Mouse (Mus musculus) liver, embryonic 13.5 days (tissue): ENCODE measurements around the gene Akr7a5. TPM values are rescaled to one million over a fixed set of nuclear protein-coding genes. Genes with fewer than 3 reads are reported as not detected.

Experiments used
- ATAC-seq: fragments of 200-750 bp; cut with Nextera tagmentation; 2 replicates; pipeline ENCODE4 v1.8.0; 2017; ENCODE audit warnings: low read depth, mild to moderate bottlenecking, moderate number of reproducible peaks, moderate library complexity
- DNase-seq: peaks from one replicate; pipeline ENCODE4 v3.0.0; 2022
- H3K27ac ChIP-seq: fragments of 300-500 bp; sonication (generic); 2 replicates; pipeline ENCODE4 v1.5.1; 2015; ENCODE audit warnings: moderate library complexity, mild to moderate bottlenecking, inconsistent platforms
- H3K27me3 ChIP-seq: fragments of 300-500 bp; sonication (generic); 2 replicates; pipeline ENCODE4 v1.6.1; 2015; ENCODE audit warnings: mild to moderate bottlenecking, inconsistent platforms
- H3K36me3 ChIP-seq: fragments of 300-500 bp; sonication (generic); 2 replicates; pipeline ENCODE4 v1.6.1; 2015; ENCODE audit warnings: mild to moderate bottlenecking, inconsistent platforms
- H3K4me1 ChIP-seq: fragments of 300-500 bp; sonication (generic); replicated peaks from 2 replicates; pipeline ENCODE4 v1.6.1; 2015; ENCODE audit warnings: inconsistent platforms
- H3K4me2 ChIP-seq: fragments of 300-500 bp; sonication (generic); 2 replicates; pipeline ENCODE4 v1.6.1; 2015; ENCODE audit warnings: inconsistent platforms, mild to moderate bottlenecking, moderate library complexity
- H3K4me3 ChIP-seq: fragments of 300-500 bp; sonication (generic); replicated peaks from 2 replicates; pipeline ENCODE4 v1.5.1; 2015; ENCODE audit warnings: mild to moderate bottlenecking, inconsistent platforms
- H3K9ac ChIP-seq: fragments of 300-500 bp; sonication (generic); 2 replicates; pipeline ENCODE4 v1.6.1; 2015; ENCODE audit warnings: mild to moderate bottlenecking, inconsistent platforms
- H3K9me3 ChIP-seq: fragments of 300-500 bp; sonication (generic); replicated peaks from 2 replicates; pipeline ENCODE4 v1.6.1; 2016; ENCODE audit warnings: inconsistent platforms
- WGBS: fragments of 180-500 bp; shearing (Covaris S2); methylation state at CpG from one replicate; pipeline ENCODE4 v1.1.7; 2015; ENCODE audit not compliant: insufficient replicate concordance; 5-methylcytosine and 5-hydroxymethylcytosine counted together
- microRNA-seq: library from miRNA; unstranded; fragments of <30 nt; microRNA quantifications from one replicate; pipeline ENCODE4, GENCODE M21; 2016
- polyA plus RNA-seq: library from polyadenylated mRNA; unstranded; fragments of >200 nt; fragmentation: Nextera tagmentation; extraction: Ambion mirVana; gene quantifications from 2 replicates; pipeline ENCODE4 v1.2.1, GENCODE M21; 2015

Akr7a5 gene
- polyA plus RNA-seq, 1 experiment from 2014 or later: 40.0 TPM

- H3K4me2 ChIP-seq: no peak overlapping the region
- H3K36me3 ChIP-seq: peaks cover 85% of the 10 kb centered on the region
- H3K4me1 ChIP-seq: peaks cover 61% of the 10 kb centered on the region
- H3K9me3 ChIP-seq: no peaks in the 10 kb centered on the region
- no peak overlapping the region for H3K4me3 ChIP-seq
- no peaks in the 10 kb centered on the region for H3K27me3 ChIP-seq
- no peak overlapping the region for H3K9ac ChIP-seq
- WGBS: 79% methylated on average over 3 of the region's 3 CpGs
- DNase-seq (no peak), ATAC-seq (no peak)
- H3K27ac ChIP-seq: no peak overlapping the region
These were observed 46.7 kb downstream of the Akr7a5 start for GRCm38 (mm10) chr4:139357211-139357610.

- Histone ChIP-seq H3K36me3 (peaks cover 100% of the 10 kb centered on the region), H3K27ac (peak overlapping the region; percentile 94), H3K4me3 (peak overlapping the region; percentile 30), H3K27me3 (no peaks in the 10 kb centered on the region), H3K9me3 (no peaks in the 10 kb centered on the region), H3K4me2 (peak overlapping the region; percentile 68), H3K9ac (peak overlapping the region; percentile 63), H3K4me1 (peaks cover 48% of the 10 kb centered on the region)
- WGBS: 36% methylated on average over 11 of the region's 11 CpGs
- ATAC-seq (peak; percentile 97), DNase-seq (peak; percentile 61)
These were observed 50.4 kb downstream of the Akr7a5 start for GRCm38 (mm10) chr4:139360761-139361548.

GRCm38 (mm10) chr4:139367336-139367735 lies 56.8 kb downstream of the Akr7a5 start:
- H3K4me2 ChIP-seq: no peak overlapping the region
- H3K9me3 ChIP-seq: no peaks in the 10 kb centered on the region
- 77% methylated on average over 3 of the region's 3 CpGs for WGBS
- no peak overlapping the region for H3K9ac ChIP-seq
- H3K27ac ChIP-seq: no peak overlapping the region
- peaks cover 4% of the 10 kb centered on the region for H3K4me1 ChIP-seq
- DNase-seq: no peak
- peaks cover 97% of the 10 kb centered on the region for H3K36me3 ChIP-seq
- no peaks in the 10 kb centered on the region for H3K27me3 ChIP-seq
- H3K4me3 ChIP-seq: no peak overlapping the region
- ATAC-seq: no peak

Small RNAs within 50 kb of the gene (microRNA-seq; reads per million reads assigned to microRNA genes)
- gene Gm24245 (8.2 reads per million, percentile 19 among the genes with 10 or more reads in this experiment), gene Gm25732 (2.3 reads per million)

Other genes with a start within 250 kb of the Akr7a5 start
- not detected in 2 replicates for gene Htr6, start 235.2 kb upstream of the Akr7a5 start, polyA plus RNA-seq
- 1.6 and 2.0 TPM in 2 replicates for gene Nbl1, start 217.8 kb upstream of the Akr7a5 start, polyA plus RNA-seq
- 403 and 435 TPM in 2 replicates for gene Minos1, start 179.6 kb upstream of the Akr7a5 start, polyA plus RNA-seq
- gene Capzb, start 117.8 kb upstream of the Akr7a5 start, polyA plus RNA-seq: 173 and 198 TPM in 2 replicates
- gene Pqlc2, start within 50 bp of the Akr7a5 start, polyA plus RNA-seq: 9.7 and 10.3 TPM in 2 replicates
- gene Mrto4, start 41.8 kb downstream of the Akr7a5 start, polyA plus RNA-seq: 141 and 147 TPM in 2 replicates
- gene Emc1, start 41.8 kb downstream of the Akr7a5 start, polyA plus RNA-seq: 15.4 and 17.8 TPM in 2 replicates
- gene Ubr4, start 41.9 kb downstream of the Akr7a5 start, polyA plus RNA-seq: 33.8 and 34.5 TPM in 2 replicates
- gene Iffo2, start 219.8 kb downstream of the Akr7a5 start, polyA plus RNA-seq: 1.0 and 1.1 TPM in 2 replicates